Mouse (Mus musculus): ENCODE measurements around the gene Mat1a. TPM values are rescaled to one million over a fixed set of nuclear protein-coding genes. Genes with fewer than 3 reads are reported as not detected.
A peak's percentile ranks its signal among the peaks of the same experiment; 100 is the strongest.

The Mat1a gene
- polyA plus RNA-seq (2014; fragmentation: Nextera tagmentation; extraction: Ambion mirVana): 0.15 and 0.20 TPM in 2 replicates

DNA sequence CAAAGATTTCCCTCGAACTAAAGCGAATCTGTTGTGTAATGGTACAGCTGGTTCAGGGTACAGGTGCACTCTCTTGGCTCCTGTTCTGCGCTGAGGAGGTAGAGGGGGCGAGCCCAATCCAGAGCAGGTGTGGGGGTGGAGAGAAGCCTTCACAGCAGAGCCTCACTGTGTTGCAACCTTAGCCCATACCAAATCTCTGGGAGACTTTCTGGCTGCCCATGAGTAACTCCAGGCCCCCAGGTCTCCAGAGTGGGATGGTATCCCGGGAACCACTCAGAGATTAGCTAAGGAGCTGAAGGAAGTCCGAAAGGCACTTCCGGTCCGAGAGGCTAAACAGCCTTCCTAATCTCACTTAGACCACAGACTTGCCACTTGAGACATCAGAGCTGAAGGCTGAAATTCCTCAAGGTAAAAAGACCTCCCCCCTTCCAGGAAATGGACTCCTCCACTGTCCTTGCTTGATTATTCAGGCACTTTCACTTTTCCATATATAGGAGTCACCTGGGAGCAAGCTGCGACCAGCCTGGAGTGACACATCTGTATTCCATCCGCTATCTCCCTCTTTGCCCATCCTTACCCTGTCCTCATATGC lies at the start of gene Mat1a:
Gene Mat1a (plus strand): TSS at position 183 of the 592 bp plus-strand sequence.
- ATAC-seq (ENCODE audit: low read depth) (no peak), DNase-seq (ENCODE audit: low spot score) (no peak)
- WGBS: 69% methylated on average over 10 of the region's 10 CpGs
- Histone ChIP-seq H3K27ac (replicated peaks; ENCODE audit: low read depth, low read length) (no peak within 1 kb of the TSS), H3K9ac (ENCODE audit: low read depth, low read length) (no peak within 1 kb of the TSS), H3K36me3 (ENCODE audit: control insufficient read depth, insufficient read depth, low read length) (no peaks in the 10 kb centered on the region), H3K4me3 (ENCODE audit: low read depth, low read length) (no peak within 1 kb of the TSS), H3K9me3 (ENCODE audit: control insufficient read depth, low read length) (no peaks in the 10 kb centered on the region), H3K4me2 (ENCODE audit: low read depth, low read length) (no peak within 1 kb of the TSS), H3K4me1 (ENCODE audit: control insufficient read depth, insufficient read depth, low read length) (no peaks in the 10 kb centered on the region), H3K27me3 (replicated peaks; ENCODE audit: control insufficient read depth, insufficient read depth, low read length) (no peaks in the 10 kb centered on the region)

GRCm38 (mm10) chr14:41065168-41065567 lies 39.7 kb upstream of the Mat1a start:
- Histone ChIP-seq H3K36me3 (ENCODE audit: control insufficient read depth, insufficient read depth, low read length) (no peaks in the 10 kb centered on the region), H3K27me3 (replicated peaks; ENCODE audit: control insufficient read depth, insufficient read depth, low read length) (no peaks in the 10 kb centered on the region), H3K4me3 (ENCODE audit: low read depth, low read length) (no peak overlapping the region), H3K4me1 (ENCODE audit: control insufficient read depth, insufficient read depth, low read length) (no peaks in the 10 kb centered on the region), H3K27ac (replicated peaks; ENCODE audit: low read depth, low read length) (no peak overlapping the region), H3K9me3 (ENCODE audit: control insufficient read depth, low read length) (no peaks in the 10 kb centered on the region), H3K4me2 (ENCODE audit: low read depth, low read length) (no peak overlapping the region), H3K9ac (ENCODE audit: low read depth, low read length) (no peak overlapping the region)
- ATAC-seq (ENCODE audit: low read depth) (no peak), DNase-seq (ENCODE audit: low spot score) (no peak)
- WGBS: 33% methylated on average over 1 of the region's 2 CpGs

DNA sequence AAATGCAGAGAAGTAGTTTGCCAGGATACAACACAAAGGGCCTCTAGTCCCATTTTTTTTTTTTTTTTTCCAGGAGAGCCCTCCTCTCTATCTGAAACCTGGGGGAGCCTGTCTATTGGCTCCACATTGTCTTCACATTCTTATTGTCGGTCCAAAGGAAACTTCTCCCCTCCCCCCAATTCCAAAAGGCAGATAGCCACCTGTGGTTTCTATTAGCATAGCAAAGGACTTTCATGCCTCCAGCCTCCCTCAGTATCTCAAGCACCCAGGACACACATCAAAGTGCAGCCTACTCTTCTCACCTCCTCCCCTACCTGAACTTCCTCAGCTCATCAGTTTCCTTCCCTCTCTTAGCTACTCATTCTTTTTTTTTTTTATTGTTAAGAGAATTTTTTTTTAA lies 38.4 kb upstream of the Mat1a start:
- no peak overlapping the region for H3K4me3 ChIP-seq (ENCODE audit: low read depth, low read length)
- no peaks in the 10 kb centered on the region for H3K4me1 ChIP-seq (ENCODE audit: control insufficient read depth, insufficient read depth, low read length)
- no peaks in the 10 kb centered on the region for H3K36me3 ChIP-seq (ENCODE audit: control insufficient read depth, insufficient read depth, low read length)
- H3K4me2 ChIP-seq (ENCODE audit: low read depth, low read length): no peak overlapping the region
- ATAC-seq (ENCODE audit: low read depth) (no peak), DNase-seq (ENCODE audit: low spot score) (no peak)
- no peaks in the 10 kb centered on the region for H3K9me3 ChIP-seq (ENCODE audit: control insufficient read depth, low read length)
- H3K9ac ChIP-seq (ENCODE audit: low read depth, low read length): no peak overlapping the region
- H3K27me3 ChIP-seq (replicated peaks; ENCODE audit: control insufficient read depth, insufficient read depth, low read length): no peaks in the 10 kb centered on the region
- WGBS: 19% methylated on average over 1 of the region's 1 CpGs
- no peak overlapping the region for H3K27ac ChIP-seq (replicated peaks; ENCODE audit: low read depth, low read length)

DNA sequence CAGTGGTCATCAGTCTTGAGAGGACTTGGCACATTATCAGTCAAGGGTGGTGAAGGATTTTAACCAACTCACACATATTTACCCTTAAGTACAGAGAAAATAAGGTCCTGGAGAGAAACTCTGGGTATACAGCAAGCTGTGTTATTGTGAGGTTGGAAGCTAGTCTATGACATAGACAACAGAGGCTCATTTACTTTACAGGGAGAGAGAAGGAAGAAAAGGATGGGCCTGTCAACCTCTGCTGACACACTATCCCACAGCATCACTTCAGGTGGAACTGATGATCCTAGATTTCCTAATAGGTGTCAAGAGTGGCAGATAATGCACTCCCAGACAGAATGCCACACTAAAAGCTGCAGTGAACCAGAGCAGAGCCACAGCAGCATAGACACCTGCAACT lies 35.7 kb upstream of the Mat1a start, which contains the start of gene Dydc2:
Gene Dydc2 (minus strand): TSS at position 101 of the 400 bp plus-strand sequence.
- ATAC-seq (ENCODE audit: low read depth) (no peak), DNase-seq (ENCODE audit: low spot score) (no peak)
- Histone ChIP-seq H3K9me3 (ENCODE audit: control insufficient read depth, low read length) (no peaks in the 10 kb centered on the region), H3K36me3 (ENCODE audit: control insufficient read depth, insufficient read depth, low read length) (no peaks in the 10 kb centered on the region), H3K4me3 (ENCODE audit: low read depth, low read length) (no peak within 1 kb of the TSS), H3K27ac (replicated peaks; ENCODE audit: low read depth, low read length) (no peak within 1 kb of the TSS), H3K27me3 (replicated peaks; ENCODE audit: control insufficient read depth, insufficient read depth, low read length) (no peaks in the 10 kb centered on the region), H3K9ac (ENCODE audit: low read depth, low read length) (no peak within 1 kb of the TSS), H3K4me2 (ENCODE audit: low read depth, low read length) (no peak within 1 kb of the TSS), H3K4me1 (ENCODE audit: control insufficient read depth, insufficient read depth, low read length) (no peaks in the 10 kb centered on the region)

GRCm38 (mm10) chr14:41070343-41070742 lies 34.5 kb upstream of the Mat1a start:
- H3K9ac ChIP-seq (ENCODE audit: low read depth, low read length): no peak overlapping the region
- DNase-seq (ENCODE audit: low spot score) (no peak), ATAC-seq (ENCODE audit: low read depth) (no peak)
- H3K27ac ChIP-seq (replicated peaks; ENCODE audit: low read depth, low read length): no peak overlapping the region
- no peaks in the 10 kb centered on the region for H3K36me3 ChIP-seq (ENCODE audit: control insufficient read depth, insufficient read depth, low read length)
- WGBS: 66% methylated on average over 3 of the region's 3 CpGs
- no peaks in the 10 kb centered on the region for H3K27me3 ChIP-seq (replicated peaks; ENCODE audit: control insufficient read depth, insufficient read depth, low read length)
- H3K9me3 ChIP-seq (ENCODE audit: control insufficient read depth, low read length): no peaks in the 10 kb centered on the region
- no peak overlapping the region for H3K4me2 ChIP-seq (ENCODE audit: low read depth, low read length)
- no peak overlapping the region for H3K4me3 ChIP-seq (ENCODE audit: low read depth, low read length)
- no peaks in the 10 kb centered on the region for H3K4me1 ChIP-seq (ENCODE audit: control insufficient read depth, insufficient read depth, low read length)

- DNase-seq (ENCODE audit: low spot score): peak; percentile 87
- H3K36me3 ChIP-seq (ENCODE audit: control insufficient read depth, insufficient read depth, low read length): no peaks in the 10 kb centered on the region
- peak within 1 kb of the TSS; percentile 66 for H3K4me2 ChIP-seq (ENCODE audit: low read depth, low read length)
- H3K4me3 ChIP-seq (ENCODE audit: low read depth, low read length): peak within 1 kb of the TSS; percentile 42
- 12% methylated on average over 22 of the region's 23 CpGs for WGBS
- H3K27me3 ChIP-seq (replicated peaks; ENCODE audit: control insufficient read depth, insufficient read depth, low read length): no peaks in the 10 kb centered on the region
- no peaks in the 10 kb centered on the region for H3K9me3 ChIP-seq (ENCODE audit: control insufficient read depth, low read length)
- no peaks in the 10 kb centered on the region for H3K4me1 ChIP-seq (ENCODE audit: control insufficient read depth, insufficient read depth, low read length)
- peak within 1 kb of the TSS; percentile 19; the same call in 1 of the 2 replicates for H3K9ac ChIP-seq (ENCODE audit: low read depth, low read length)
- ATAC-seq (ENCODE audit: low read depth): peak; percentile 93
- H3K27ac ChIP-seq (replicated peaks; ENCODE audit: low read depth, low read length): no peak within 1 kb of the TSS
Observed at GRCm38 (mm10) chr14:41072229-41072943, 32.4 kb upstream of the Mat1a start, which contains the start of gene Dydc1. TSS of gene Dydc1 (plus strand) at chr14:41072911.

GRCm38 (mm10) chr14:41072944-41073275 lies 31.9 kb upstream of the Mat1a start:
- Histone ChIP-seq H3K4me1 (ENCODE audit: control insufficient read depth, insufficient read depth, low read length) (no peaks in the 10 kb centered on the region), H3K9ac (ENCODE audit: low read depth, low read length) (peak overlapping the region; percentile 19; the same call in 1 of the 2 replicates), H3K9me3 (ENCODE audit: control insufficient read depth, low read length) (no peaks in the 10 kb centered on the region), H3K27ac (replicated peaks; ENCODE audit: low read depth, low read length) (no peak overlapping the region), H3K27me3 (replicated peaks; ENCODE audit: control insufficient read depth, insufficient read depth, low read length) (no peaks in the 10 kb centered on the region), H3K4me3 (ENCODE audit: low read depth, low read length) (peak overlapping the region; percentile 42), H3K4me2 (ENCODE audit: low read depth, low read length) (peak overlapping the region; percentile 66), H3K36me3 (ENCODE audit: control insufficient read depth, insufficient read depth, low read length) (no peaks in the 10 kb centered on the region)
- DNase-seq (ENCODE audit: low spot score): no peak
- WGBS: 4% methylated on average over 8 of the region's 8 CpGs
- no peak for ATAC-seq (ENCODE audit: low read depth)

GRCm38 (mm10) chr14:41082408-41082807 lies 22.4 kb upstream of the Mat1a start:
- H3K4me1 ChIP-seq (ENCODE audit: control insufficient read depth, insufficient read depth, low read length): 0 out of 2 replicates have a peak, but pooled peaks cover 3% of the 10 kb centered on the region
- WGBS: 94% methylated on average over 2 of the region's 2 CpGs
- no peak overlapping the region for H3K9ac ChIP-seq (ENCODE audit: low read depth, low read length)
- no peaks in the 10 kb centered on the region for H3K9me3 ChIP-seq (ENCODE audit: control insufficient read depth, low read length)
- no peak overlapping the region for H3K27ac ChIP-seq (replicated peaks; ENCODE audit: low read depth, low read length)
- H3K4me2 ChIP-seq (ENCODE audit: low read depth, low read length): no peak overlapping the region
- DNase-seq (ENCODE audit: low spot score) (no peak), ATAC-seq (ENCODE audit: low read depth) (no peak)
- H3K36me3 ChIP-seq (ENCODE audit: control insufficient read depth, insufficient read depth, low read length): no peaks in the 10 kb centered on the region
- no peak overlapping the region for H3K4me3 ChIP-seq (ENCODE audit: low read depth, low read length)
- H3K27me3 ChIP-seq (replicated peaks; ENCODE audit: control insufficient read depth, insufficient read depth, low read length): no peaks in the 10 kb centered on the region

DNA sequence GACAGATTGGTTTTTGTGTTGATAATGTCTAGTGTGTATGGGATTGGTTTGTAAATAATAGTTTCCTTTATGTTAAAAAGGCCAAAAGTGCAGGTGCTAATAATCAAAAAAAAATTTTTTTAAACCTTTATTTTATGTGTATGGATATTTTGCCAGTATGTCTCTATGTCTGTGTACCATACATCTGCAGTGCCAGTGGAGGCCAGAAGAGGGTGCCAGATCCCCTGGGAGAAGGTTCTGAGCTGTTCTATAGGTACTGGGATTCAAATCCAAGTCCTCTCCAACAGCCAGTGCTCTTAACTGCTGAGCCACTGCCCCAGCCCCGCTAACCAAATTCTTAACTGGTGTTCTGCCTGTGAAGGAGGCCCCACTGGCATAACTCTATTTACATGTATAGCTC lies 17.3 kb upstream of the Mat1a start:
- ATAC-seq (ENCODE audit: low read depth) (no peak), DNase-seq (ENCODE audit: low spot score) (no peak)
- H3K36me3 ChIP-seq (ENCODE audit: control insufficient read depth, insufficient read depth, low read length): no peaks in the 10 kb centered on the region
- no peak overlapping the region for H3K4me2 ChIP-seq (ENCODE audit: low read depth, low read length)
- WGBS: 76% methylated on average over 1 of the region's 1 CpGs
- H3K4me1 ChIP-seq (ENCODE audit: control insufficient read depth, insufficient read depth, low read length): no peaks in the 10 kb centered on the region
- H3K4me3 ChIP-seq (ENCODE audit: low read depth, low read length): no peak overlapping the region
- H3K27ac ChIP-seq (replicated peaks; ENCODE audit: low read depth, low read length): no peak overlapping the region
- no peak overlapping the region for H3K9ac ChIP-seq (ENCODE audit: low read depth, low read length)
- H3K9me3 ChIP-seq (ENCODE audit: control insufficient read depth, low read length): no peaks in the 10 kb centered on the region
- H3K27me3 ChIP-seq (replicated peaks; ENCODE audit: control insufficient read depth, insufficient read depth, low read length): no peaks in the 10 kb centered on the region

Data from embryonic facial prominence, embryonic 14.5 days (tissue).